Mouse (Mus musculus): ENCODE measurements around the gene Cux1. TPM values are rescaled to one million over a fixed set of nuclear protein-coding genes. Genes with fewer than 3 reads are reported as not detected.

The Cux1 gene
- polyA plus RNA-seq, 1 experiment from 2014 or later = 64.9 TPM

GRCm38 (mm10) chr5:136377101-136377500, 190.2 kb downstream of the Cux1 start:
- Histone ChIP-seq H3K27ac (replicated peaks; ENCODE audit: low read depth, low read length) (no peak overlapping the region), H3K4me1 (ENCODE audit: control insufficient read depth, insufficient read depth, low read length) (no peaks in the 10 kb centered on the region), H3K4me2 (ENCODE audit: low read depth, low read length) (no peak overlapping the region), H3K9ac (replicated peaks; ENCODE audit: low read length) (no peak overlapping the region), H3K9me3 (replicated peaks; ENCODE audit: control insufficient read depth, low read length) (no peaks in the 10 kb centered on the region), H3K36me3 (replicated peaks; ENCODE audit: control insufficient read depth, insufficient read depth, low read depth, low read length) (no peaks in the 10 kb centered on the region), H3K27me3 (ENCODE audit: control insufficient read depth, insufficient read depth, low read length) (no peaks in the 10 kb centered on the region), H3K4me3 (ENCODE audit: low read depth, low read length) (no peak overlapping the region)
- DNase-seq (ENCODE audit: low spot score) (no peak), ATAC-seq (replicated peaks; ENCODE audit: insufficient number of reproducible peaks, low FRiP score, low TSS enrichment, low read depth) (no peak)
- 86% methylated on average over 3 of the region's 3 CpGs for WGBS

DNA sequence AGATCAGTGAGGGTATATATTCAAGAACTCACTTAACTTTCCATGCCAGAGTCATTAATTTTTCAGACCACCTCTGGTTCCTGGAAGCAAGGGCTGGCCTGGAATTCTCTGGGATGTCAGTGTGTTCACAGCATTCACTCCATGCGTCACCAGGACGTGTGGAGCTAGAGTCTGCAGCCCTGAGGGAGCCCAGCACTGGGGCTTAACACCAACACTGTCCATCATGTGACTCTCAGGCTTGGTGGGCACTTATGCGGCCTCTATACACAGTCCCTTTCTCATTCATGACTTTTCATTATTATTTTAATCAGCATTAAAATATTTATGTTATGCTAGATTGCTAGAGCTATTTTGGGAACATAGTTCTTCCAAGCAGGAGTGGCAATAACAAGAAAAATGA, 191.9 kb downstream of the Cux1 start:
- DNase-seq (ENCODE audit: low spot score) (no peak), ATAC-seq (replicated peaks; ENCODE audit: insufficient number of reproducible peaks, low FRiP score, low TSS enrichment, low read depth) (no peak)
- no peaks in the 10 kb centered on the region for H3K9me3 ChIP-seq (replicated peaks; ENCODE audit: control insufficient read depth, low read length)
- WGBS = 76% methylated on average over 3 of the region's 3 CpGs
- no peaks in the 10 kb centered on the region for H3K4me1 ChIP-seq (ENCODE audit: control insufficient read depth, insufficient read depth, low read length)
- H3K4me2 ChIP-seq (ENCODE audit: low read depth, low read length) = no peak overlapping the region
- no peaks in the 10 kb centered on the region for H3K36me3 ChIP-seq (replicated peaks; ENCODE audit: control insufficient read depth, insufficient read depth, low read depth, low read length)
- H3K4me3 ChIP-seq (ENCODE audit: low read depth, low read length) = no peak overlapping the region
- no peak overlapping the region for H3K27ac ChIP-seq (replicated peaks; ENCODE audit: low read depth, low read length)
- no peak overlapping the region for H3K9ac ChIP-seq (replicated peaks; ENCODE audit: low read length)
- no peaks in the 10 kb centered on the region for H3K27me3 ChIP-seq (ENCODE audit: control insufficient read depth, insufficient read depth, low read length)

- Histone ChIP-seq H3K27ac (replicated peaks; ENCODE audit: low read depth, low read length) (no peak overlapping the region), H3K9me3 (replicated peaks; ENCODE audit: control insufficient read depth, low read length) (no peaks in the 10 kb centered on the region), H3K4me3 (ENCODE audit: low read depth, low read length) (no peak overlapping the region), H3K27me3 (ENCODE audit: control insufficient read depth, insufficient read depth, low read length) (no peaks in the 10 kb centered on the region), H3K4me2 (ENCODE audit: low read depth, low read length) (no peak overlapping the region), H3K4me1 (ENCODE audit: control insufficient read depth, insufficient read depth, low read length) (no peaks in the 10 kb centered on the region), H3K36me3 (replicated peaks; ENCODE audit: control insufficient read depth, insufficient read depth, low read depth, low read length) (peaks cover 3% of the 10 kb centered on the region; the same call in 1 of the 2 replicates), H3K9ac (replicated peaks; ENCODE audit: low read length) (no peak overlapping the region)
- WGBS = 87% methylated on average over 3 of the region's 3 CpGs
- DNase-seq (ENCODE audit: low spot score) = no peak
- no peak for ATAC-seq (replicated peaks; ENCODE audit: insufficient number of reproducible peaks, low FRiP score, low TSS enrichment, low read depth)
These were observed 195.0 kb downstream of the Cux1 start for GRCm38 (mm10) chr5:136372276-136372675.

DNA sequence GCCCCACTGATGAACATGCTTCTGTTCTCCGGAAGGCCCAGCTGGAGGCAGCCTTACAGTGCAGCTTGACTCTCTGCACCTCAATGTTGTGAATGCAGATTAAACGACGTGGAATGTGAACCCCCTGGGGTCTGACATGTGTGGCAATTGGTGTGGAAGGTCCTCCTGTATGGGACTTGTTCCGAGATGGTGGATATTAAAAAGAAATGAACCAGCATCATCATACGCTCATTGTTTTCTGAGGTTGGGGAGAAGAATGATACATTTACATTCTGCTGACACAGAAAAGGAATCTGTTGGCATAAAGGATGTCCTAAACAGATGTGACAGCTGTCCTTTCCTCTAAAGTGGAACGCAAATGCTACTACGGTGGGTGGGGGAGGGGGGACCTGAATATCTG, 203.9 kb downstream of the Cux1 start:
- WGBS = 70% methylated on average over 7 of the region's 7 CpGs
- no peaks in the 10 kb centered on the region for H3K36me3 ChIP-seq (replicated peaks; ENCODE audit: control insufficient read depth, insufficient read depth, low read depth, low read length)

DNA sequence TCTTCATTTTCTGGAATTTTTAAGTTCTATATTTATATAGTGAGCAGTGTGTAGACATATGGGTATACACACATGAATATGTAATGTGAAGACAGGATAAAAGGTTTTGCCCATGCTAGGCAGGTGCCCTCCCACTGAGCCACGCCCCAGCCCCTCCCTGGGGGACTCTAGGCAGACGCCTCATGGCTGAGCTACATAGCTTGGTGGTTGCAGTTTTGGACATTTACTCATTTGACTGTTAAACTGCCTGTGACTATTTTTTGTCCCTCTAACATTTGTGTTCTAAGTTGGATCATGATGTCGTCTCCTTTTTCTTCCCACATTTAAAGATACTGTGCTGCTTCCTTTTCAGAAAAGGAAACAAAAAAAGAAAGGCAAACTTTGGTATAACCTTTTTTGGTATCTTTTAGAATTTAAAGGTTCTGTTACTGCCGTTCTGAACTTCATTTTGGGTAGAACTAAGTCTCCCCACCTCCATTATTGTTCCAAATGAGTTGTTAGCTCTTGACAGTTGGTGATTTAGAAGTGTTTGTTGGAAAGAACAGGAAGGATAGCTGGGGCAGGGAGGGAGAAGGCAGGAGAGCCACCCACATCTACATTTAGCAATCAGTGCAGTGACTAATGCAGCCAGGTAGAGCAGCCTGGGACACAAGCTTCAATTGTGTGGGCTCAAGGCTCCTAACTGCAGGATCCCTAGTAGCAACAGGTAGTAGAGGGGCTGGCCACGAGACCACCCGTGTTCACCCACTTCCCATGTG, 204.6 kb downstream of the Cux1 start:
- Histone ChIP-seq H3K9ac (replicated peaks; ENCODE audit: low read length) (no peak overlapping the region), H3K4me3 (ENCODE audit: low read depth, low read length) (no peak overlapping the region), H3K27me3 (ENCODE audit: control insufficient read depth, insufficient read depth, low read length) (no peaks in the 10 kb centered on the region), H3K4me1 (ENCODE audit: control insufficient read depth, insufficient read depth, low read length) (no peaks in the 10 kb centered on the region), H3K36me3 (replicated peaks; ENCODE audit: control insufficient read depth, insufficient read depth, low read depth, low read length) (no peaks in the 10 kb centered on the region), H3K9me3 (replicated peaks; ENCODE audit: control insufficient read depth, low read length) (no peaks in the 10 kb centered on the region), H3K27ac (replicated peaks; ENCODE audit: low read depth, low read length) (no peak overlapping the region), H3K4me2 (ENCODE audit: low read depth, low read length) (no peak overlapping the region)
- DNase-seq (ENCODE audit: low spot score) (no peak), ATAC-seq (replicated peaks; ENCODE audit: insufficient number of reproducible peaks, low FRiP score, low TSS enrichment, low read depth) (no peak)
- 88% methylated on average over 6 of the region's 6 CpGs for WGBS

More for the DNA sequence above, 203.9 kb downstream of the Cux1 start:
- no peak for ATAC-seq (replicated peaks; ENCODE audit: insufficient number of reproducible peaks, low FRiP score, low TSS enrichment, low read depth)
- no peak overlapping the region for H3K9ac ChIP-seq (replicated peaks; ENCODE audit: low read length)
- H3K4me2 ChIP-seq (ENCODE audit: low read depth, low read length) = no peak overlapping the region
- H3K4me1 ChIP-seq (ENCODE audit: control insufficient read depth, insufficient read depth, low read length) = no peaks in the 10 kb centered on the region
- DNase-seq (ENCODE audit: low spot score) = no peak
- no peaks in the 10 kb centered on the region for H3K27me3 ChIP-seq (ENCODE audit: control insufficient read depth, insufficient read depth, low read length)
- H3K27ac ChIP-seq (replicated peaks; ENCODE audit: low read depth, low read length) = no peak overlapping the region
- H3K9me3 ChIP-seq (replicated peaks; ENCODE audit: control insufficient read depth, low read length) = no peaks in the 10 kb centered on the region
- H3K4me3 ChIP-seq (ENCODE audit: low read depth, low read length) = no peak overlapping the region

DNA sequence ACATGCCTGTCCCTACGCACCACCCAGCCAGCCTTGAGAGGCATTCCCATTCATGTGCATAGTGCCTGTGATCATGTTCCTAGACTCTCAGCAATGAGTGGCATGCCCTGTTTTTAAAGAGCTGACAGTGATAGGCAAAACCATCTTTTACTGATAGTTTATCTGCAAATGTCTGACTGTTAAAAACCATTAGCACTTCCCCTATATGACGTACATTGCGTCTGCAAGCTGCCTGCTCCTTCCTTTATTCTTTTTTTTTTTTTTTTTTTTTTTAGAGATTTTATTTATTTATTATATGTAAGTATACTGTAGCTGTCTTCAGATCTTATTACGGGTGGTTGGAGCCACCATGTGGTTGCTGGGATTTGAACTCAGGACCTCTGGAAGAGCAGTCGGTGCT, 205.3 kb downstream of the Cux1 start:
- no peak overlapping the region for H3K4me3 ChIP-seq (ENCODE audit: low read depth, low read length)
- 91% methylated on average over 5 of the region's 5 CpGs for WGBS
- H3K9ac ChIP-seq (replicated peaks; ENCODE audit: low read length) = no peak overlapping the region
- no peaks in the 10 kb centered on the region for H3K9me3 ChIP-seq (replicated peaks; ENCODE audit: control insufficient read depth, low read length)
- 0 out of 2 replicates have a peak, but pooled peaks cover 2% of the 10 kb centered on the region for H3K4me1 ChIP-seq (ENCODE audit: control insufficient read depth, insufficient read depth, low read length)
- DNase-seq (ENCODE audit: low spot score) (no peak), ATAC-seq (replicated peaks; ENCODE audit: insufficient number of reproducible peaks, low FRiP score, low TSS enrichment, low read depth) (no peak)
- no peak overlapping the region for H3K4me2 ChIP-seq (ENCODE audit: low read depth, low read length)
- no peak overlapping the region for H3K27ac ChIP-seq (replicated peaks; ENCODE audit: low read depth, low read length)
- H3K36me3 ChIP-seq (replicated peaks; ENCODE audit: control insufficient read depth, insufficient read depth, low read depth, low read length) = no peaks in the 10 kb centered on the region
- H3K27me3 ChIP-seq (ENCODE audit: control insufficient read depth, insufficient read depth, low read length) = no peaks in the 10 kb centered on the region

DNA sequence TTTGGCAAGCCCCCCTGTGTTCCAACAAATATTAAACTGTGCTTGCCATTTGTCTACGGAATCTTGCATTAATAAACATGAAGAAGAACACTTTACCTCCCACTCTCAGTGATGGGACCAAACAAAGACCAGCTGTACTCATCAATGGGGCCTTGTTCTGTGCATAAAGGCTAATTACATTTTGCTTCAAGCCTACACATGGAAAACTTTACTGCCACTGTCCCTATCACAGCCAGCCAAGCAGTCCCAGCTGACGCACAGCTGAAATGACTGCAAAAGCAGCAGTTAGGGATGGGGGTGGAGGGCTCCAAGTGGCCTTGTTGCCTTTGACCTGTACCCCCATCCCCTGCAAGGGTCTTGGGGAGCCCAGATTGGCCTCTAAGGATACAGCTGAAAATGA, 210.1 kb downstream of the Cux1 start:
- Histone ChIP-seq H3K36me3 (replicated peaks; ENCODE audit: control insufficient read depth, insufficient read depth, low read depth, low read length) (no peaks in the 10 kb centered on the region), H3K4me2 (ENCODE audit: low read depth, low read length) (no peak overlapping the region), H3K9me3 (replicated peaks; ENCODE audit: control insufficient read depth, low read length) (no peaks in the 10 kb centered on the region), H3K9ac (replicated peaks; ENCODE audit: low read length) (no peak overlapping the region), H3K27ac (replicated peaks; ENCODE audit: low read depth, low read length) (no peak overlapping the region), H3K4me3 (ENCODE audit: low read depth, low read length) (no peak overlapping the region), H3K27me3 (ENCODE audit: control insufficient read depth, insufficient read depth, low read length) (no peaks in the 10 kb centered on the region), H3K4me1 (ENCODE audit: control insufficient read depth, insufficient read depth, low read length) (0 out of 2 replicates have a peak, but pooled peaks cover 2% of the 10 kb centered on the region)
- 38% methylated on average over 2 of the region's 2 CpGs for WGBS
- ATAC-seq (replicated peaks; ENCODE audit: insufficient number of reproducible peaks, low FRiP score, low TSS enrichment, low read depth) = no peak
- peak; percentile 23 for DNase-seq (ENCODE audit: low spot score)

GRCm38 (mm10) chr5:136355583-136356126, 211.6 kb downstream of the Cux1 start:
- ATAC-seq (replicated peaks; ENCODE audit: insufficient number of reproducible peaks, low FRiP score, low TSS enrichment, low read depth) = no peak
- WGBS = 88% methylated on average over 3 of the region's 3 CpGs
- H3K36me3 ChIP-seq (replicated peaks; ENCODE audit: control insufficient read depth, insufficient read depth, low read depth, low read length) = no peaks in the 10 kb centered on the region

More at GRCm38 (mm10) chr5:136355583-136356126, 211.6 kb downstream of the Cux1 start:
- H3K4me2 ChIP-seq (ENCODE audit: low read depth, low read length) = no peak overlapping the region
- no peaks in the 10 kb centered on the region for H3K9me3 ChIP-seq (replicated peaks; ENCODE audit: control insufficient read depth, low read length)
- no peak overlapping the region for H3K9ac ChIP-seq (replicated peaks; ENCODE audit: low read length)
- no peak for DNase-seq (ENCODE audit: low spot score)
- no peak overlapping the region for H3K27ac ChIP-seq (replicated peaks; ENCODE audit: low read depth, low read length)
- H3K27me3 ChIP-seq (ENCODE audit: control insufficient read depth, insufficient read depth, low read length) = no peaks in the 10 kb centered on the region
- H3K4me3 ChIP-seq (ENCODE audit: low read depth, low read length) = no peak overlapping the region
- H3K4me1 ChIP-seq (ENCODE audit: control insufficient read depth, insufficient read depth, low read length) = 0 out of 2 replicates have a peak, but pooled peaks cover 2% of the 10 kb centered on the region

Measured in embryonic facial prominence, embryonic 11.5 days (tissue).